Mouse (Mus musculus) hindbrain, embryonic 16.5 days (tissue): ENCODE data around the gene Igsf10. TPM values are rescaled to one million over a fixed set of nuclear protein-coding genes. Genes with fewer than 3 reads are reported as not detected.

Source experiments
- polyA plus RNA-seq: library from polyadenylated mRNA; unstranded; fragments of >200 nt; fragmentation: Nextera tagmentation; extraction: Ambion mirVana; gene quantifications from 2 replicates; pipeline ENCODE4 v1.2.1, GENCODE M21; 2015

Gene Igsf10
- polyA plus RNA-seq, 1 experiment from 2014 or later: 2.8 TPM

Other genes starting within 250 kb of the Igsf10 start
- 0.91 and 1.0 TPM in 2 replicates for gene Gpr171, start 242.6 kb downstream of the Igsf10 start, polyA plus RNA-seq
- 5.0 and 5.9 TPM in 2 replicates for gene P2ry14, start 190.8 kb downstream of the Igsf10 start, polyA plus RNA-seq
- gene Gpr87, start 149.3 kb downstream of the Igsf10 start, polyA plus RNA-seq: 0.18 TPM in 1 of 2 replicates, not detected in the other
- gene P2ry13, start 133.5 kb downstream of the Igsf10 start, polyA plus RNA-seq: 1.9 and 2.3 TPM in 2 replicates
- gene P2ry12, start 81.5 kb downstream of the Igsf10 start, polyA plus RNA-seq: 7.8 and 10.3 TPM in 2 replicates